Mouse (Mus musculus) stomach, postnatal 0 days (tissue): ENCODE data around the gene Nynrin.

ENCODE experiments used
- CTCF ChIP-seq: IDR thresholded peaks from 2 replicates; pipeline ENCODE4 v1.5.1; 2016; ENCODE audit warnings: antibody characterized with exemption, low read depth, mild to moderate bottlenecking, moderate library complexity
- EP300 ChIP-seq: optimal IDR thresholded peaks from 2 replicates; pipeline ENCODE3; 2016; ENCODE audit warnings: antibody characterized with exemption

DNA sequence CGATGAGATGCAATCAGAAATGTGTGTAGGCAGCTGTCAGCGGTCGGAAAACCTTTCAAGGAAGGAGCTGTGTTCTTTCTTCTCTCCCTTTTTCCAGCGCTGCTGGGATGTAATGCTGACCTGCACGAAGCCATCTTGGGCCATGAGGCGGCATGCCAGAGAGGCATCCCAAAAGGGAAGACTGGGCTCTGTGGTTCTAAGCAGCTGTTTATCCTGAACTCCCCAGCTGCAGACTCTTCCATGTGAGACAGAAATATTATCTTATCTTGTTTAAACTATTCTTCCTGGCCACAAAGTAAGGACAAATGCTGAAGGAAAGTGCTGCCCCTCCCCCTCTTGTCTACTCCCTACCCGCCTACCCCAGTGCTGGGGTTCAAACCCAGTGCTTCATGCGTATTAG is 27.2 kb downstream of the Nynrin start:
- no peak for TF ChIP-seq CTCF
- no peak for TF ChIP-seq EP300
